Mouse (Mus musculus) heart, embryonic 11.5 days (tissue): ENCODE results near the gene 4930412O13Rik. TPM values are rescaled to one million over a fixed set of nuclear protein-coding genes. Genes with fewer than 3 reads are reported as not detected.

Experiments used
- ATAC-seq: fragments of 200-750 bp; cut with Nextera tagmentation; replicated peaks from 2 replicates; pipeline ENCODE4 v1.8.0; 2017; ENCODE audit warnings: moderate library complexity; ENCODE audit not compliant: insufficient number of reproducible peaks, low FRiP score, low TSS enrichment
- H3K27ac ChIP-seq: fragments of 300-500 bp; sonication (generic); 2 replicates; pipeline ENCODE4 v1.5.1; 2014; ENCODE audit warnings: mild to moderate bottlenecking, low read depth, low read length
- H3K27me3 ChIP-seq: fragments of 300-500 bp; sonication (generic); 2 replicates; pipeline ENCODE4 v1.6.1; 2014; ENCODE audit warnings: mild to moderate bottlenecking, low read length, mixed read lengths; ENCODE audit not compliant: control insufficient read depth, insufficient read depth
- H3K36me3 ChIP-seq: fragments of 300-500 bp; sonication (generic); 2 replicates; pipeline ENCODE4 v1.6.1; 2014; ENCODE audit warnings: mild to moderate bottlenecking, low read length, moderate library complexity, mixed read lengths; ENCODE audit not compliant: control insufficient read depth, insufficient read depth
- H3K4me1 ChIP-seq: fragments of 300-500 bp; sonication (generic); 2 replicates; pipeline ENCODE4 v1.6.1; 2014; ENCODE audit warnings: low read length; ENCODE audit not compliant: control insufficient read depth, insufficient read depth
- H3K4me2 ChIP-seq: fragments of 300-500 bp; sonication (generic); 2 replicates; pipeline ENCODE4 v1.6.1; 2014; ENCODE audit warnings: mild to moderate bottlenecking, moderate library complexity
- H3K4me3 ChIP-seq: fragments of 300-500 bp; sonication (generic); 2 replicates; pipeline ENCODE4 v1.5.1; 2014; ENCODE audit warnings: low read depth, low read length
- H3K9ac ChIP-seq: fragments of 300-500 bp; sonication (generic); 2 replicates; pipeline ENCODE4 v1.6.1; 2014; ENCODE audit warnings: mild to moderate bottlenecking, low read depth, low read length, moderate library complexity
- H3K9me3 ChIP-seq: fragments of 300-500 bp; sonication (generic); replicated peaks from 2 replicates; pipeline ENCODE4 v1.6.1; 2016; ENCODE audit warnings: low read length; ENCODE audit not compliant: control insufficient read depth
- WGBS: fragments of 180-500 bp; shearing (Covaris S2); extraction: QIAGEN DNeasy Blood & Tissue Kit; methylation state at CpG from one replicate; pipeline ENCODE4 v1.1.7; 2014; ENCODE audit not compliant: insufficient replicate concordance; 5-methylcytosine and 5-hydroxymethylcytosine counted together
- polyA plus RNA-seq: library from polyadenylated mRNA; unstranded; fragments of >200 nt; fragmentation: Nextera tagmentation; extraction: Ambion mirVana; gene quantifications from 2 replicates; pipeline ENCODE4 v1.2.1, GENCODE M21; 2014

Gene 4930412O13Rik
- polyA plus RNA-seq, 1 experiment from 2014 or later, result not detected

DNA sequence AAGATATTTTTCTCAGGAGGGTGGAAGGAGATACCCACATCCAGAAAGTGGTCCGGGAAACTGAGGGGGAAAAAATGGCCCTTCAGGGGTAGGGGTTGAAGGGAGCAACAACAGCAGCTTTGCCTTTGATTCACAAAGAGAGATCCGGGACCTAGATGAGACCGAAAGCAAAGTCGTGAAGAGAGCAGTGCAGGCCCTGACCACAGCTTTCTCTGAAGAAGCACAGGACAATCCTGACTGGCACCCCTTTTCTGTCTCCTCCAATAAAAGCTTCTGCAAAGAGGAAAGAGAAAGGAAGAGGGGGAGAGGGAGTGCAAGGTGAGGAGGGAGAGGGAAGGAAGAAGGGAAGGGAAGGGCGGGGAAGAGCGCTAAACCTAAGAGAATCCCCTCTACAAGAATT is 9.3 kb upstream of the 4930412O13Rik start:
- ATAC-seq, result no peak
- WGBS, result 31% methylated on average over 6 of the region's 6 CpGs
- no peaks in the 10 kb centered on the region for H3K9me3 ChIP-seq
- H3K9ac ChIP-seq, result no peak overlapping the region
- no peak overlapping the region for H3K27ac ChIP-seq
- H3K4me1 ChIP-seq, result peaks cover 22% of the 10 kb centered on the region
- H3K4me2 ChIP-seq, result peak overlapping the region; percentile 58; the same call in 1 of the 2 replicates
- peaks cover 37% of the 10 kb centered on the region for H3K27me3 ChIP-seq
- H3K4me3 ChIP-seq, result no peak overlapping the region
- H3K36me3 ChIP-seq, result no peaks in the 10 kb centered on the region

DNA sequence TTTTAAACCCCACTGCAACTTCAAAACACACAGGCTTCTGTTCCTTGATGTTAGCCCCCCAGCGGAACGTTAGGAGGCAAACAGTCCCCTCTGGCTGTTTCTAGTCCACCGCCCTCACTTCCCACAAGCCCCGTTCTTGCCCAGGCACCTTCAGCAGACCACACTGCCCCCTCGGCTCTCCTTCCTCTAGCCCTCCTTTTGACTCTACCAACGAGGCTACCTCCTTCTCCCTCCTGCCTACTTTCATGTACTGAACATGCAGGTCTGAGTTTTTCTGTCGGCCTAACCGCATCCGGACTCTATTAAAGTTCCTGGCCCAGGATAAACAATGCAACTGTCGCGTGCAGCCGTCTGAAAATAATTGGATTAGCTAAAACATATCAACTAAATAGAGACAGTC is 8.4 kb upstream of the 4930412O13Rik start:
- Histone ChIP-seq H3K27me3 (peaks cover 44% of the 10 kb centered on the region), H3K4me2 (peak overlapping the region; percentile 58), H3K9ac (no peak overlapping the region), H3K4me3 (peak overlapping the region; percentile 13; the same call in 1 of the 2 replicates), H3K4me1 (peaks cover 22% of the 10 kb centered on the region), H3K36me3 (no peaks in the 10 kb centered on the region), H3K9me3 (no peaks in the 10 kb centered on the region), H3K27ac (no peak overlapping the region)
- ATAC-seq, result no peak
- 8% methylated on average over 12 of the region's 12 CpGs for WGBS

DNA sequence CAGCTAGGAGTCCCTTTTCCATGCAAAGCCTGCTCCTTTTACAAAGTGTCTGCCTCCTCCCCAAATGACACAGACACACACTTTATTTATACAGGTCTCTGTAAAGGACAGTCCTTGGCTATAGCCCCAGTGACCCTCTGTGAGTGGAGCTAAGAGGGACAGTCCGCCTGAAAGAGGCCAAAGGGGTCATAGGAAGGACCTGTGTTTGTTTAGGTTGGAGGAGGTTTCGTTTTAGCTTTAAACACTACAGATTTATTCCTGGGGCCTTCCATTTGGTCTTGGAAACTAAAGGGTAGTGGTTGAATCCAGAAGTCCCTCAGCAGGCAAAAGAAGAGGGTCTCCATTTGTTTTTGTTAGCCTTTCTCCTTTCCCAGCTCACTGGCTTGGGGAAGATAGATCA is 7.3 kb upstream of the 4930412O13Rik start:
- H3K4me1 ChIP-seq, result peaks cover 20% of the 10 kb centered on the region
- no peaks in the 10 kb centered on the region for H3K36me3 ChIP-seq
- H3K4me3 ChIP-seq, result no peak overlapping the region
- peaks cover 49% of the 10 kb centered on the region for H3K27me3 ChIP-seq
- ATAC-seq, result no peak
- no peak overlapping the region for H3K27ac ChIP-seq
- WGBS, result 40% methylated on average over 2 of the region's 2 CpGs
- no peak overlapping the region for H3K4me2 ChIP-seq
- H3K9ac ChIP-seq, result no peak overlapping the region
- H3K9me3 ChIP-seq, result no peaks in the 10 kb centered on the region

GRCm38 (mm10) chr2:9874467-9875219 is 6.4 kb upstream of the 4930412O13Rik start:
- Histone ChIP-seq H3K27ac (no peak overlapping the region), H3K4me3 (peak overlapping the region; percentile 59), H3K9ac (peak overlapping the region; percentile 50), H3K4me2 (peak overlapping the region; percentile 90), H3K36me3 (no peaks in the 10 kb centered on the region), H3K27me3 (peaks cover 49% of the 10 kb centered on the region), H3K9me3 (no peaks in the 10 kb centered on the region), H3K4me1 (peaks cover 19% of the 10 kb centered on the region)
- ATAC-seq, result no peak
- 7% methylated on average over 39 of the region's 39 CpGs for WGBS

- peak overlapping the region; percentile 90 for H3K4me2 ChIP-seq
- 6% methylated on average over 4 of the region's 4 CpGs for WGBS
These were observed 5.8 kb upstream of the 4930412O13Rik start for GRCm38 (mm10) chr2:9875220-9875619.

DNA sequence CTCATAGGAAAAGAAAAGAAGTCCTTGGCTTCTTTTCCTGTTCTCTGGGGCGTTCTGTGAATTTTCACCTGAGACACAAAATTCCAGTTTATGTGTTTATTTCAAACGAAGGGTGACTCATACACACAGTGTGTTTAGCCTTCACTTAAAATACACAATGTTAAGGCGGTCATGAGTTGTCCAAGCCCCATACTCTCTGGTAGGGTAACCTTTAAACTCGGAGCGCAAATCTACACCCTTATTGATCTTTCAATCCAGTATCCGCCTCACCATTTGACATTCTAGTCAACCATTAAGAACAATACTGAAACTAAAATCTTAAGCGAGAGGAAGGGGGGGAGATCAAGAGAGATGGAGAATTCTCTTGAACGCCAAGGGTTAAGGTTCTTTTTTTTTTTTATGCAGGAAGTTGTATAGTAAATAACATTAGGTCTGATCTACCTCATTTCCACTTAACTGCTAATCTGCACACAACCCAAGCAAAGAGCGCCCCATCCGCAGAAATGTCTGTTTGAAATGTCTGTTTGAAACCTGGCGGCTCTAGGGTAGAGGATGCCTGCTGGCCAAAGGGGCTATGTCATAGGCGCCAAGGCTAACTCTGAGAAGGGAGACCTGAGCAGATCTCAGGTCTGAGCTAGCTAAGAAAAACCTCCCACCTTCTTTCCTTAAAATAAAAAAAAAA is 5.2 kb upstream of the 4930412O13Rik start:
- WGBS, result 18% methylated on average over 12 of the region's 12 CpGs
- peak overlapping the region; percentile 90 for H3K4me2 ChIP-seq
- ATAC-seq, result no peak
- H3K9ac ChIP-seq, result peak overlapping the region; percentile 69
- H3K27ac ChIP-seq, result no peak overlapping the region; the same call in 1 of the 2 replicates
- H3K9me3 ChIP-seq, result no peaks in the 10 kb centered on the region
- H3K4me3 ChIP-seq, result peak overlapping the region; percentile 59
- H3K36me3 ChIP-seq, result no peaks in the 10 kb centered on the region
- H3K27me3 ChIP-seq, result peaks cover 52% of the 10 kb centered on the region
- H3K4me1 ChIP-seq, result peaks cover 22% of the 10 kb centered on the region

More at GRCm38 (mm10) chr2:9875220-9875619, 5.8 kb upstream of the 4930412O13Rik start:
- no peak overlapping the region for H3K27ac ChIP-seq
- peaks cover 48% of the 10 kb centered on the region for H3K27me3 ChIP-seq
- no peaks in the 10 kb centered on the region for H3K9me3 ChIP-seq
- peak overlapping the region; percentile 59 for H3K4me3 ChIP-seq
- peak overlapping the region; percentile 30 for H3K9ac ChIP-seq
- no peak for ATAC-seq
- H3K4me1 ChIP-seq, result peaks cover 19% of the 10 kb centered on the region
- no peaks in the 10 kb centered on the region for H3K36me3 ChIP-seq

GRCm38 (mm10) chr2:9876621-9877325 is 4.3 kb upstream of the 4930412O13Rik start:
- Histone ChIP-seq H3K4me3 (peak overlapping the region; percentile 59), H3K9me3 (no peaks in the 10 kb centered on the region), H3K4me2 (peak overlapping the region; percentile 90), H3K27me3 (peaks cover 58% of the 10 kb centered on the region), H3K9ac (peak overlapping the region; percentile 69), H3K27ac (peak overlapping the region; percentile 67), H3K36me3 (no peaks in the 10 kb centered on the region), H3K4me1 (peaks cover 24% of the 10 kb centered on the region)
- no peak for ATAC-seq
- WGBS, result 1% methylated on average over 31 of the region's 31 CpGs

DNA sequence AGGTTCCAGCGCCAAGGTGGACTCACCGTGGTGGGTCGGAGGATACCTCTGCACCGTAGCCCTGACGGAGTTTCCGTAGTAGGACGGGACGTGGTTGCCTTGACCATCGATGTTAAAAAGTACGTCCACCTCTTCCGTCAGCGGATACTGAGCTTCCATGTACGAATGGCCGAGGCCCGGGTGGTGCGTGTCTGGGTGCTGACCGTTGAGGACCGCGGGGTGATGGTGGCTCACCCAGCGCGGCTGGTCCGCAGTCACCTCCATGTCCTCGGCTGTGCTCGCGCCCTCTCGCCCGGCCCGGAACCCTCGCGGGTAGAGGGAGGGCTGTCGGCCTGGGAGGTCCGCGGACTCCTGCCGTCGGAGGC is 3.7 kb upstream of the 4930412O13Rik start:
- Histone ChIP-seq H3K4me2 (peak overlapping the region; percentile 90), H3K9ac (peak overlapping the region; percentile 69), H3K27ac (peak overlapping the region; percentile 67), H3K4me3 (peak overlapping the region; percentile 59), H3K9me3 (no peaks in the 10 kb centered on the region), H3K4me1 (peaks cover 23% of the 10 kb centered on the region), H3K27me3 (peaks cover 60% of the 10 kb centered on the region), H3K36me3 (no peaks in the 10 kb centered on the region)
- 0% methylated on average over 35 of the region's 35 CpGs for WGBS
- ATAC-seq, result no peak
